Mouse (Mus musculus) left cerebral cortex, postnatal 25 days (tissue): ENCODE results near the gene Alpk1. TPM values are rescaled to one million over a fixed set of nuclear protein-coding genes. Genes with fewer than 3 reads are reported as not detected.
A peak's percentile ranks its signal among the peaks of the same experiment; 100 is the strongest.

ENCODE experiments used
- DNase-seq, 2 experiments: peaks; one replicate each; pipeline ENCODE4 v3.0.0; 2022; ENCODE audit warnings: low spot score in 2 of 2, mixed read lengths in 1 of 2
- intact Hi-C: fragments of 180-260 bp; cut with DNase I; formaldehyde crosslinking; loops from one replicate; pipeline ENCODE4 v1.15.1; 2025
- total RNA-seq, 2 experiments: library from RNA; stranded (reverse); gene quantifications; 2 replicates each; pipeline ENCODE4 v1.2.3; 2021

The Alpk1 gene
- total RNA-seq, 2 experiments from 2014 or later = 4.4 to 4.6 TPM

GRCm38 (mm10) chr3:127749981-127750562 is 30.3 kb downstream of the Alpk1 start:
- intact Hi-C loops = loop anchor here (10.0 kb wide), 1 partner anchor 425 kb away; no protein-coding TSS in a partner anchor
- no peak for DNase-seq

DNA sequence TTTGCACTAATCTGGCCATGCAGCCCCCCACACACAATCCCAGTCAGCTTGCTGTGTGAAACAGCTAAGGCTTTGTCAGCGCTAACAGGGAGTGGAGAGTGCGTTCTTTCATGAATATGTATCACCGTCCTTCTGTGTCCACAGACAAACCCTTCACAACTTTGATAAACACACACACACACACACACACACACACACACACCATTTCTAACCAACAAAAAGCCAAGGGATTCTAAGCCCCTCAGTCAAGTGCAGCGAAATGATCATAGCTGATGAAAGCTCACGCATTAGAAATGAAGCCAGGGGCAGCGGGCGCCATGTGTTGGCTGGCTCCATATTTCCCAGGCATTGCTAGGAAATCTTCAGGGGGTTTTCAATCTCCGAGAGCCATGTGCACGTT is 31.1 kb downstream of the Alpk1 start:
- no peak for DNase-seq
- intact Hi-C loops = no loop called here

DNA sequence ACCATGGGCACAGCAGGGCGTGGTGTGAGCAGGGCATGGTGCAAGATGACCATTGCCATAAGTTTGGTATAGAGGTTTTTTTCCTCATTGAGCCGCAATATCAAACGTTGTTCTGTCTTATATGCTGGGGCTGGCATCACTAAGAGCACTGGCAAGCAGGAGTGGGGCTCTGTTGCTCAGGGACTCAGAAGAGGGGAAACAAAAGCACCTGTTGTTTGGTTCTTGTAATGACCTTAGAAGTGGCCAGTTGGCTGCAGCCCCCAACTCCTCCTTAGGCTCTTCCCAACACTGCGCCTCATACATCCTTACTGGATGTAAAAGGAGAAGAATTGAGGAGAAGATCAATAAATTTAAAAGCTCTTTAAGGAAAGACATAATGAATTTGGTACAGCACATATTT is 31.7 kb downstream of the Alpk1 start:
- intact Hi-C loops = no loop called here
- no peak for DNase-seq

DNA sequence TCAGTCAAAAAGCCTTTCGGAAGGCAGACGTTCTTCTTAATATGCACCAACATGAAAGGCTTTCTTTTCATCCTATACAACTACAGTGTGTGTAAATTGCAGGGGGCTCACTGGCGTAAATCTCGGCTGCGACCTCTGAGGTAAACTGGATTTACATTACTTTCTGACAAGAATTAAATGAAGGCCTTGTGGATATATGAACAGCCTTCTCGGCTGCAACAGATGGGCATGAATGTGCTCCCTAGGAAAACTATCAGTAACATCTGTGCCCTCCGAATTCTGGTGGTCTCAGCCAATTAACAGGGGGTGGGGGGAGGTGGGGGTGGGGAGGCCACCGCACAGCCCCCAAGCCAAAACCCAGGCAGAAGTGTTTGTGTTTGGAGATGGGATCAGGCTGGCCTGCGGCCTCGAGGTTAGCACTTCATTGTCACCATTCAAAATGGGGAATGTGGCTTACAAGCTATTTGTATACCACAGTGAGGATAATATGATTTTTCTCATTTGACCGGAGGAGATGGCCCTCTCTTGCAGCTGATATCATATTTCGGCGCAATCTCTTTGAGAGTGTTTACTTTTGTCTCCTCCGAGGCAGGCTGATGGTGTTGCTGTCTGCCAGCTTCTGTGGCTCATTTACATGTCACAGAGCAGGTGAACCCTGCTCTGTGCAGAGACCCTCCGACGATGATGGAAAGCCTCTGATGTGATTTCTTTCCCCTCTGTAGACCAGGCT is 34.3 kb downstream of the Alpk1 start:
- intact Hi-C loops = no loop called here
- DNase-seq = no peak

GRCm38 (mm10) chr3:127745504-127745903 is 34.8 kb downstream of the Alpk1 start:
- intact Hi-C loops = no loop called here
- no peak for DNase-seq

DNA sequence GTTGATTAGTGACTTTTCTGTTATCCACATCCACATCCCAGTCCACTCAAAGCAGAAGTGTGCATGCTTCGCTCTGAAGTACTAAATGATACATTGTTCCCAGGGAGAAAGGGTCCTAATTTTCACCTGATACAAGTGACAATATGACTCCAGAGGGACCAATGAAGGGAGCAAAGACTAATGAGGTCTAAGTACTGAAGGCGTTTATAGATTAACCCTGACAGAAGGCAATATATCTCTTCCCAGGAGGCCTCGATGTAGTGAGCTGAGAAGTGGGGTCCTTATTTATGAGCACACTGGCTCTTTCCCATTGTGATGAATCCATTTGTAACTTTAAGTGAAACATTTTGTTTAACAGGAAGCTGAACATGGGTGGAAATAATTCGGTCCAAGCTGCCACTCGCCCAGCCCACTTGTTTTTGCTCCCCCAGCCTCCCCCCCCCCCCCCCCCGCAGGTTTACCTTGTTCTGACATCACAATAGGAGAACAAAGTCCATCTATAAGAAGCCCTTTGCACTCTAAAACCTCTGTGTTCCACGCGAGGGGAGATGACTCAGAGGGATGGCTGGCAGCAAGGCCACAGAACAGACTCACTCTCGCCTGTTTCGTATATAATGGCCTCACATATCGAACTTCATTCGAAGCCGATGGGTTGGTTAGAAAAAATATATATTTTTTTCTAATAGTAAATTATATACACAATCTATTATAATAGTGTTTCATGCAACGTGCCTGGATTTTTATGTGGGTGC is 36.5 kb downstream of the Alpk1 start:
- intact Hi-C loops = no loop called here
- DNase-seq = no peak

GRCm38 (mm10) chr3:127741473-127741872 is 38.9 kb downstream of the Alpk1 start:
- no peak for DNase-seq
- intact Hi-C loops = no loop called here

GRCm38 (mm10) chr3:127737876-127738275 is 42.5 kb downstream of the Alpk1 start:
- no peak for DNase-seq
- intact Hi-C loops = no loop called here

DNA sequence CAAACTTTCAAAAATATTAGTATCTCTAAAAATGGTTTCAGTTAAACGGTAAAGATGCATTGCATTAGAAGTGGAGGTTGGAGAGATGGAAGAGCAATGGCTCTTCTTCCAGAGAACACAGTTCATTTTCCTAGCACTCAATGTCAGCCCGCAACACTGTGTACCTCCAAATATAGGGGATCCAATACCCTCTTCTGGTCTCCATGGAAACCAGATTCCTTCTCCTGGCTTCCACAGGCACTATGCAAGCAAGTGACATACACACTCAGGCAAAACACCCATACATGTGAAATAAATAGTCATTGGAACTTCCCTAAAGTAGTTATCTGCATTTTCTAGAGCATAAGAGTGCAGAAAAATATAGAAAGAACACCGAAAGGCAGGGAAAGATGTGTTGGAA is 44.9 kb downstream of the Alpk1 start:
- intact Hi-C loops = no loop called here
- DNase-seq = no peak

DNA sequence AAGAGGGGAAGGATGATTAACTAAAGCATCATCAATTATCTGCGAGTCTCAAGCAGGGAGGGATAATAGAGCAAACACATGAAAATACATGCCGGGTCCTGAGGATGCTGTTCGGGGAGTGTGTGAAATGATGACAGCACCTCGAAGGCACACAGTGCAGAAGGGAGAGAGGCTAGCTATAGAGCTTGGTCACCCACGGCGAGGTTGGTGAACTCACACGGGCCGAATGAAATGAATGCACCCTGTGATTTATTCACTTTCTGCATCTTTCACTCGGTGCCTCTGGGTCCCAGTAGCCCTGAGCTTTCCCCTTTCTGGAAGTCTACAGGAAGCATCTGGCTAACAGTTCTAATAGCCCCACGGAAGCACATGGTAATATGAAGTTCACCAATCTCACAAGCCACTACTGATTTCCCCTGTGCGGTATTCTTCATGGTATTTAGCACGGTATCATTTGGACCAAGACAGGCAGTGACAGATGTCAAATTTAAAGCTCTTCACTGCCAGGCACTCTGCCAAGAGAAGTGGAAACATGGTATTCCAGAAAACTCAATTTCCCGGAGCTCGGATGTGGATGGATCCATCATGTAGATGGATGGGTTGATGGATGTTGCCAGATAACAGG is 50.7 kb downstream of the Alpk1 start:
- intact Hi-C loops = no loop called here

GRCm38 (mm10) chr3:127728851-127729512 is 51.3 kb downstream of the Alpk1 start:
- intact Hi-C loops = no loop called here
- no peak for DNase-seq

More for the DNA sequence above, 50.7 kb downstream of the Alpk1 start:
- no peak for DNase-seq

- intact Hi-C loops = no loop called here
- DNase-seq = no peak
These were observed 52.3 kb downstream of the Alpk1 start for GRCm38 (mm10) chr3:127728046-127728445.

DNA sequence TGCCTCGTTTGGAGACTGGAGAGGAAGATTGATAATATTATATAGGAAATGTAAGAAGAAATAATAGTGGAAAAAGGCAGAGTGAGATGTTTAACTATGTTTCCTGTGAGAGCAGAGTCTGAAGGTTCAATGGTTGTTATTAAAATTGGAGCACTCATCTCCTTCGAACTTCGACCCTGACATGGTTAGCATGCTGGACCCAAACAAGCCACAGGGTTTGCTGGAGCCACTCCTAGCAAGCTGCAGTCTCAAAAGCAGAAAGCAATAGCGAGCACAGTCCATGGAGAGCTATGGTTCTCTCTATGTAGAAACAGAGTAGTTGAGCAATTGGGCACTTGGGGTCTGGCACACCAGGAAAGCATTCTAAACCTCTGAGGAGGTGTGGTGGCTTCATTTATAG is 59.4 kb downstream of the Alpk1 start:
- intact Hi-C loops = no loop called here

DNA sequence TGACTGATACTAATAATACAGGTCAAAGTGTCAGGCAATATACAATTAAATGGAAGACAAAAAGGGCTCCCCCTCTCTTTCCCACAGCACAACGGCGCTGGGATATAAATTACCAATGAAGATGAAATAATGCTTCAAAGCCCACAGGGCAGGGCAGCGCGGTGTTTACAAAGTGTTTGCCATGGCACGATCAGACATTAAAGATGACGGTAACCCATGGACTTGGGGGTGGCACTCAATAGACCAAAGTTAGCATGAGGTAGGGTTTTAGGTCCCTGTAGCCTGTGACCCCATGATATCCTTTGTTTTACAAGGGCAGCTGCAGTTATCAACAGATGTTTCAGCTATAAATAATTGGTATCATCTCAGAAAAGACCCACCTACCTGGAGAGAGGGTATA is 60.3 kb downstream of the Alpk1 start:
- no peak for DNase-seq
- intact Hi-C loops = no loop called here

More for the DNA sequence above, 59.4 kb downstream of the Alpk1 start:
- DNase-seq = no peak

- intact Hi-C loops = no loop called here
- DNase-seq = no peak
These were observed 60.7 kb downstream of the Alpk1 start for GRCm38 (mm10) chr3:127719601-127720000.

DNA sequence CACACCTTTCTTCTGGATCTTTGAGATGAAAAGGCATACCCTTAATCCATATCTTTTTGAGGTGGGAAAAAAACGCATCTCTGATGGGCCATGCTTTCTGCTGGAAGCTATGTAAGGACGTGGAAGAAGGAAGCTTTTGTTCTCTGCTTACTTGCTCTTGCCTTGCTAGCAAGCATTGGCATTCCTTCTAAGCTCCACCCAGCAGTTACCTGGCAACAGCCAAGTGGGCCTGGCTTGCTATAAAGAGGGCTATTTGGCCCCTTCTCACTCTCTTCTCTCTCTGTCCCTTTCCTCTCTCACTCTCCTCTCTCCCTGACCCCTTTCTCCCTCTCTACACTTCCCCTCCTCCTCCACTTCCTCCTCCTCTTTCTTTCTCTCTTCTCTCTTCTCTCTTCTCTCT is 63.6 kb downstream of the Alpk1 start:
- no peak for DNase-seq
- intact Hi-C loops = no loop called here

DNA sequence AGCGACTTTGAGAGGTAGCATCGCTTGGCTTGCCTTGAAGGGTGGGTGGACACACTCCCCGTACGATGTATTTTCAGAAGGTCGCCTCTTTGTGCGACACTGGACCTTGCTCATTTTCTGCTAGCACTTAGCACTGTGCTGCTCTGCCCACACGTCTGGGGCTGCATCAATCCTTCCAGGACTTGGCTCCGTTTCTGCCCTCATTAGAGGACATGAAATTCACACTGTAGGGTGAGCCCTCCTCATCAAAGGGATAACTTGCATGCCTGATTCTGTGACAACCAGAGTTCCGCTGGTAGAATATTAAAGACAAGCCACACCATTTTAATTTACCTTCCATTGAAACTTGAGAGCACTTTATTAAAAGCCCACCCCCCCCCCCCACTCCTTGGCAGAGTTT is 67.2 kb downstream of the Alpk1 start:
- intact Hi-C loops = no loop called here
- DNase-seq = peak in 1 of 2 experiments; percentile 11

GRCm38 (mm10) chr3:127711536-127711935 is 68.8 kb downstream of the Alpk1 start:
- intact Hi-C loops = no loop called here

DNA sequence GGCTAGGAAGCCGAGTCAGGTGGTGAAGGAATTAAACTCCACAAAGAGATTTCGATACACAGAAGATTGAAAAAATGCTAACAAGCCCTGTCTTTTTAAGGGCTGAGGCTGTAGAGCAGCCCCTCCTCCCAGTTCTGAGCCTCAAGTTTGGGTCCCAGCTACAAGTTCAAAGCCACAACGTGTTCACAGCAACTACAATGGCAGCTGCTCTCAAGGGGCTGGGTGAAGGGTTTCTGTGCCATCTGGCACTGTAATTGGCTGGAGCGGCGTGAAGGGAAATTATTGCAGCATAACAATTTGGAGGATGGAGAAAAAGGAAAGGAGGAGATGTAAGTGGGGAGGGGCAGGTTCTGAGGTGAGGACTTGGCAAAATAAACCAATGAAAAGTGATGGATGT is 73.2 kb downstream of the Alpk1 start:
- intact Hi-C loops = loop anchor here (5.0 kb wide), 1 partner anchor 75 kb away; the partner anchor contains the start of gene Neurog2
- DNase-seq = no peak

More at GRCm38 (mm10) chr3:127711536-127711935, 68.8 kb downstream of the Alpk1 start:
- no peak for DNase-seq
